Mouse (Mus musculus) liver, postnatal 0 days (tissue): ENCODE results near the gene Rbm20. TPM values are rescaled to one million over a fixed set of nuclear protein-coding genes. Genes with fewer than 3 reads are reported as not detected.
A peak's percentile ranks its signal among the peaks of the same experiment; 100 is the strongest.

Experiments used
- ATAC-seq: fragments of 200-750 bp; cut with Nextera tagmentation; 2 replicates; pipeline ENCODE4 v1.8.0; 2017; ENCODE audit warnings: mild to moderate bottlenecking, moderate library complexity
- DNase-seq: peaks from one replicate; pipeline ENCODE4 v3.0.0-alpha.2; 2016
- H3K27ac ChIP-seq: fragments of 300-500 bp; sonication (generic); 2 replicates; pipeline ENCODE4 v1.5.1; 2014; ENCODE audit warnings: antibody characterized with exemption, moderate library complexity, mild to moderate bottlenecking, low read depth
- H3K27me3 ChIP-seq: fragments of 300-500 bp; sonication (generic); 2 replicates; pipeline ENCODE4 v1.6.1; 2014; ENCODE audit warnings: low read length, control low read depth, mixed read lengths; ENCODE audit not compliant: insufficient read depth
- H3K36me3 ChIP-seq: fragments of 300-500 bp; sonication (generic); replicated peaks from 2 replicates; pipeline ENCODE4 v1.6.1; 2014; ENCODE audit warnings: mild to moderate bottlenecking, control low read depth, low read length, moderate library complexity, mixed read lengths; ENCODE audit not compliant: insufficient read depth
- H3K4me1 ChIP-seq: fragments of 300-500 bp; sonication (generic); 2 replicates; pipeline ENCODE4 v1.6.1; 2014; ENCODE audit warnings: antibody characterized with exemption, mild to moderate bottlenecking, control low read depth; ENCODE audit not compliant: insufficient read depth
- H3K4me2 ChIP-seq: fragments of 300-500 bp; sonication (generic); 2 replicates; pipeline ENCODE4 v1.6.1; 2014; ENCODE audit warnings: low read depth, mild to moderate bottlenecking, low read length, moderate library complexity, mixed read lengths
- H3K4me3 ChIP-seq: fragments of 300-500 bp; sonication (generic); 2 replicates; pipeline ENCODE4 v1.5.1; 2014; ENCODE audit warnings: low read depth, low read length
- H3K9ac ChIP-seq: fragments of 300-500 bp; sonication (generic); replicated peaks from 2 replicates; pipeline ENCODE4 v1.6.1; 2014; ENCODE audit warnings: mild to moderate bottlenecking, moderate library complexity
- H3K9me3 ChIP-seq: fragments of 300-500 bp; sonication (generic); 2 replicates; pipeline ENCODE4 v1.6.1; 2016; ENCODE audit warnings: mild to moderate bottlenecking, control low read depth, low read length, mixed read lengths
- CTCF ChIP-seq: sonication (generic); IDR thresholded peaks from 2 replicates; pipeline ENCODE4 v1.5.1; 2016; ENCODE audit warnings: antibody characterized with exemption, low read depth
- EP300 ChIP-seq: IDR thresholded peaks from 2 replicates; pipeline ENCODE4 v1.6.1; 2016; ENCODE audit warnings: antibody characterized with exemption, low read depth, mild to moderate bottlenecking
- WGBS: fragments of 180-500 bp; shearing (Covaris S2); extraction: QIAGEN DNeasy Blood & Tissue Kit; methylation state at CpG from one replicate; pipeline ENCODE4 v1.1.7; 2014; ENCODE audit not compliant: insufficient replicate concordance; 5-methylcytosine and 5-hydroxymethylcytosine counted together
- polyA plus RNA-seq: library from polyadenylated mRNA; unstranded; fragments of >200 nt; fragmentation: Nextera tagmentation; extraction: Ambion mirVana; gene quantifications from 2 replicates; pipeline ENCODE4 v1.2.1, GENCODE M21; 2015

The Rbm20 gene
- polyA plus RNA-seq, 1 experiment from 2014 or later: 0.16 TPM

GRCm38 (mm10) chr19:53829990-53830389 is 152.9 kb downstream of the Rbm20 start:
- TF ChIP-seq CTCF (no peak), EP300 (no peak)
- no peak overlapping the region for H3K4me3 ChIP-seq
- no peaks in the 10 kb centered on the region for H3K36me3 ChIP-seq
- no peak overlapping the region for H3K27ac ChIP-seq
- no peaks in the 10 kb centered on the region for H3K27me3 ChIP-seq
- H3K4me2 ChIP-seq: no peak overlapping the region
- 42% methylated on average over 6 of the region's 6 CpGs for WGBS
- DNase-seq: no peak
- H3K9ac ChIP-seq: no peak overlapping the region
- peaks cover 4% of the 10 kb centered on the region for H3K4me1 ChIP-seq
- H3K9me3 ChIP-seq: no peaks in the 10 kb centered on the region
- ATAC-seq: no peak

GRCm38 (mm10) chr19:53830407-53831163 is 153.5 kb downstream of the Rbm20 start:
- DNase-seq (no peak), ATAC-seq (peak; percentile 57)
- no peak overlapping the region for H3K4me3 ChIP-seq
- H3K9me3 ChIP-seq: no peaks in the 10 kb centered on the region
- H3K27ac ChIP-seq: no peak overlapping the region
- TF ChIP-seq EP300 (0 out of 2 replicates have a peak, but pooled peaks have one; percentile 14), CTCF (no peak)
- H3K4me2 ChIP-seq: no peak overlapping the region
- H3K36me3 ChIP-seq: no peaks in the 10 kb centered on the region
- H3K9ac ChIP-seq: no peak overlapping the region
- H3K4me1 ChIP-seq: peaks cover 4% of the 10 kb centered on the region
- 17% methylated on average over 8 of the region's 8 CpGs for WGBS
- no peaks in the 10 kb centered on the region for H3K27me3 ChIP-seq

GRCm38 (mm10) chr19:53831164-53831448 is 154.0 kb downstream of the Rbm20 start:
- H3K27ac ChIP-seq: no peak overlapping the region
- no peak overlapping the region for H3K9ac ChIP-seq
- H3K36me3 ChIP-seq: no peaks in the 10 kb centered on the region
- no peaks in the 10 kb centered on the region for H3K27me3 ChIP-seq
- TF ChIP-seq EP300 (no peak), CTCF (no peak)
- H3K4me3 ChIP-seq: no peak overlapping the region
- peaks cover 4% of the 10 kb centered on the region for H3K4me1 ChIP-seq
- WGBS: 49% methylated on average over 3 of the region's 3 CpGs
- no peak overlapping the region for H3K4me2 ChIP-seq
- no peak for DNase-seq
- H3K9me3 ChIP-seq: no peaks in the 10 kb centered on the region
- ATAC-seq: no peak

GRCm38 (mm10) chr19:53832512-53832911 is 155.4 kb downstream of the Rbm20 start:
- no peak overlapping the region for H3K27ac ChIP-seq
- DNase-seq: no peak
- H3K36me3 ChIP-seq: no peaks in the 10 kb centered on the region
- no peak for ATAC-seq
- TF ChIP-seq CTCF (no peak), EP300 (no peak)
- H3K4me1 ChIP-seq: peaks cover 4% of the 10 kb centered on the region
- no peaks in the 10 kb centered on the region for H3K27me3 ChIP-seq
- H3K9ac ChIP-seq: no peak overlapping the region
- H3K9me3 ChIP-seq: no peaks in the 10 kb centered on the region
- no peak overlapping the region for H3K4me2 ChIP-seq
- H3K4me3 ChIP-seq: no peak overlapping the region
- WGBS: 56% methylated on average over 7 of the region's 7 CpGs

GRCm38 (mm10) chr19:53833745-53834369 is 156.8 kb downstream of the Rbm20 start:
- Histone ChIP-seq H3K4me2 (no peak overlapping the region), H3K27ac (no peak overlapping the region), H3K9me3 (no peaks in the 10 kb centered on the region), H3K9ac (no peak overlapping the region), H3K27me3 (no peaks in the 10 kb centered on the region), H3K36me3 (no peaks in the 10 kb centered on the region), H3K4me1 (peaks cover 4% of the 10 kb centered on the region), H3K4me3 (no peak overlapping the region)
- DNase-seq: no peak
- TF ChIP-seq CTCF: no peak
- no peak for TF ChIP-seq EP300
- WGBS: 72% methylated on average over 8 of the region's 8 CpGs
- no peak for ATAC-seq

- Histone ChIP-seq H3K27me3 (no peaks in the 10 kb centered on the region), H3K9me3 (no peaks in the 10 kb centered on the region), H3K4me1 (no peaks in the 10 kb centered on the region), H3K27ac (no peak overlapping the region), H3K9ac (no peak overlapping the region), H3K4me3 (no peak overlapping the region), H3K36me3 (no peaks in the 10 kb centered on the region), H3K4me2 (no peak overlapping the region)
- DNase-seq: no peak
- TF ChIP-seq CTCF: no peak
- WGBS: 70% methylated on average over 6 of the region's 6 CpGs
- no peak for ATAC-seq
Measured at GRCm38 (mm10) chr19:53836569-53837454, 159.7 kb downstream of the Rbm20 start.
